Mouse (Mus musculus) kidney, adult 2 months (tissue): ENCODE results near the gene Trip6.
A peak's percentile ranks its signal among the peaks of the same experiment; 100 is the strongest.

ENCODE experiments used
- CTCF ChIP-seq: fragments of 200-500 bp; conservative IDR thresholded peaks from 2 replicates; pipeline ENCODE4 v1.5.1; 2011; ENCODE audit warnings: low read depth, mild to moderate bottlenecking, control low read depth, low read length, moderate library complexity, mixed read lengths; ENCODE audit not compliant: insufficient read depth, insufficient read length
- POLR2A ChIP-seq: fragments of 200-500 bp; IDR thresholded peaks from one replicate; pipeline ENCODE4 v1.6.1; 2011; ENCODE audit warnings: low read depth, low read length, control low read depth

- TF ChIP-seq CTCF, result peak; percentile 50
- no peak for TF ChIP-seq POLR2A
Measured at GRCm38 (mm10) chr5:137315084-137315903, 1.1 kb upstream of the Trip6 start.
